Mouse (Mus musculus): ENCODE results near the gene Ctnnbip1.

The Ctnnbip1 gene

GRCm38 (mm10) chr4:149557905-149558304, 39.9 kb downstream of the Ctnnbip1 start:
- intact Hi-C loops (cut with DNase I), result no loop called here

GRCm38 (mm10) chr4:149558389-149558788, 40.4 kb downstream of the Ctnnbip1 start:
- intact Hi-C loops (cut with DNase I), result no loop called here

GRCm38 (mm10) chr4:149561392-149561791, 43.4 kb downstream of the Ctnnbip1 start:
- intact Hi-C loops (cut with DNase I), result no loop called here

- intact Hi-C loops (cut with DNase I), result no loop called here
Observed at GRCm38 (mm10) chr4:149561986-149562904, 44.2 kb downstream of the Ctnnbip1 start.

GRCm38 (mm10) chr4:149562905-149563347, 44.9 kb downstream of the Ctnnbip1 start:
- intact Hi-C loops (cut with DNase I), result no loop called here

- intact Hi-C loops (cut with DNase I), result no loop called here
Observed at GRCm38 (mm10) chr4:149563941-149564361, 45.9 kb downstream of the Ctnnbip1 start.

- intact Hi-C loops (cut with DNase I), result no loop called here
Observed at GRCm38 (mm10) chr4:149564452-149565407, 46.7 kb downstream of the Ctnnbip1 start.

GRCm38 (mm10) chr4:149567432-149568026, 49.5 kb downstream of the Ctnnbip1 start:
- intact Hi-C loops (cut with DNase I), result no loop called here

GRCm38 (mm10) chr4:149568622-149569021, 50.6 kb downstream of the Ctnnbip1 start:
- intact Hi-C loops (cut with DNase I), result no loop called here

GRCm38 (mm10) chr4:149569781-149570497, 51.9 kb downstream of the Ctnnbip1 start:
- intact Hi-C loops (cut with DNase I), result no loop called here

GRCm38 (mm10) chr4:149570498-149570863, 52.4 kb downstream of the Ctnnbip1 start:
- intact Hi-C loops (cut with DNase I), result no loop called here

GRCm38 (mm10) chr4:149571209-149571608, 53.2 kb downstream of the Ctnnbip1 start:
- intact Hi-C loops (cut with DNase I), result no loop called here

GRCm38 (mm10) chr4:149571651-149572149, 53.7 kb downstream of the Ctnnbip1 start:
- intact Hi-C loops (cut with DNase I), result no loop called here

GRCm38 (mm10) chr4:149572446-149572845, 54.4 kb downstream of the Ctnnbip1 start:
- intact Hi-C loops (cut with DNase I), result no loop called here

- intact Hi-C loops (cut with DNase I), result no loop called here
Observed at GRCm38 (mm10) chr4:149572851-149573250, 54.8 kb downstream of the Ctnnbip1 start.

- intact Hi-C loops (cut with DNase I), result no loop called here
Observed at GRCm38 (mm10) chr4:149574391-149574821, 56.4 kb downstream of the Ctnnbip1 start.

- intact Hi-C loops (cut with DNase I), result no loop called here
Observed at GRCm38 (mm10) chr4:149576061-149576460, 58.0 kb downstream of the Ctnnbip1 start.

GRCm38 (mm10) chr4:149576993-149577548, 59.0 kb downstream of the Ctnnbip1 start:
- intact Hi-C loops (cut with DNase I), result no loop called here

- intact Hi-C loops (cut with DNase I), result no loop called here
Observed at GRCm38 (mm10) chr4:149578085-149578681, 60.1 kb downstream of the Ctnnbip1 start.

GRCm38 (mm10) chr4:149578831-149579230, 60.8 kb downstream of the Ctnnbip1 start:
- intact Hi-C loops (cut with DNase I), result no loop called here
